Mouse (Mus musculus): Measurements from ENCODE around the gene Mtch1.
"Not testable (repeated sequence)": the region's sequence is repeated elsewhere in the genome, so short reads cannot be mapped to it uniquely, and the experiment has no call there.

Gene Mtch1

DNA sequence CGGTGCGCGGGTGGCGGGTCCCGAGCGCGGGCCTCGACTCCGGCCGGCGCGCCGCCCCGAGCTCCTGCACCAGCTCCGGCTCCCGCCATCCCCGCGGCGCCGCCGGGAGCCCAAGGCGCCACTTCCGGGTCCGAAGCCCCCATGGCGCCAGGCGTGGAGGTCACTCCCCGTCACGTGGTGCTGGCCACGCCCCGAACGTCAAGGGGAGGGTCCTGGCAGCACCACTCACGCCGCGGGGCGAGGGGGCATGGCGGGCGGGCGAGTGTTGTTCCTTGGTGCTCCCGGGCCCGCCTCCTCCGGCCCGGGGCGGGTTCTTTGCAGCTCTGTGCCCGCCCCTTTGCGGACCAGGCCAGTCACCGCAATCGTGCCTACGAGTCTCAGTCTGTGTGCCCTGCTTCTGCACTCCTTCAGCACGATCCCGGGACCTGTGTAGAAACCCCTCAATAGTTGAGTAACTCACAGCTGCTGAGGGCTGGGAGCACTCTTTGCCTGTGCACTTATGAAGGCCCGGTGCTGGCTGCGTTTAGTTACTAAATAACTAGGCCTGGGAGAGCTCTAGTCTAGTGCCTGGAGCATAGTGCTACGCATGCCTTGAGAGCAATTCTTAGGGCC is at the start of gene Mtch1:
Mtch1 (minus strand) TSS at position 290 of the 612 bp plus-strand sequence.
- DNase-seq (ENCODE audit: low spot score in 2 of 2): peak; percentile 99

DNA sequence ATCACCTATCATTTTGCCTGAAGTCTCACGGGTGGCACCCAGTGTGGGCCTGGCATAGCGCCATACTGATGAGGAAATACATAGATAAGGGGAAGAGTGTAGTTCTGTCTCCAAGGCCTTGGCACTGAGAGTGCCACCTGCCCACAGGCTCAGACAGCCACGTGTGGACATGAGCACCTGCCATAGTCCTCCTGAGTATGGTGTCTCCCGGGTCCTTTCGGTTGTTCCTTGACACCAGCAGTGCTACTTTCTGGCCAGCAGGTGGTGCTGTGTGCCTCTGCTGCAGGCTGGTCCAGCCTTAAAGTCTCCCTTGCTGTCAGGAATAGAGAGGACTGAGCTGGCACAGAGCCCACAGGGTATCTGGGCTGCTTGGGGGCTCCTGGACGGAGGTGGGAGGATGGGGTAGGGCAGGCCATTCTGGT is 49.1 kb upstream of the Mtch1 start:
- peak; percentile 83 to 93 for DNase-seq (ENCODE audit: low spot score in 2 of 2)

DNA sequence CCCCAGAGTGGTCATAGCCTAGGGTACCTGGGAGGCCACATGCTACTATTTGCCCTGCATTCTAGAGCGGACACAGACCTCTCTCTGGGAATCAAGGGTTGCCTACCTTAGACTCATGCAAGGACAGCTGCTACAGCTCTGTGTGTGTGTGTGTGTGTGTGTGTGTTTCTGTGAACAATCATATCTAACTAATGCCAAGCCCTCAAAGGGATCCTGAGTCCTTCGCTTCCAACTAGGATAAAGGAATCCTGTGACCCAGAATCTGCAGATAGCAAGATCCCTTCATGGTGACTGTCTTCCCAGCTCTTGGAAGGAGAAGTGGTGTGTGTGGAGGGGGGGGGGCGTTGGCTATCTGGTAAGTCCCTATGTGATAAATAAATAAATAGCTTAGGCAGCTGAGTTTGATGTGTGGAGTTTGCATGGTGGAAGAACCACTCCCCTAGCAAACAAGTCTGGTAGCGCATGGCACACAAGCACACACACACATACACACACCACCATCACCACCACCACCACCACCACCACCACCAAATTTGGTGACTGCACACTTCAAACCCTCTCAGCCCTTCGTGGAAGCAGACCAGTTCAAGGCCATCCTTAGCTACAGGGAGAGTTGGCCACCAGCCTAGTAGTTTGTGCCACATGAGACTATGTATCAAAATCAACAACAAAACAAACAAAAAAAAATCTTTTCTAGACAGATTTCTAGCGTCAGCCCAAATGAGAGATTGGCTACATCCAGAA is 48.5 kb upstream of the Mtch1 start:
- no peak for DNase-seq (ENCODE audit: low spot score in 2 of 2)

DNA sequence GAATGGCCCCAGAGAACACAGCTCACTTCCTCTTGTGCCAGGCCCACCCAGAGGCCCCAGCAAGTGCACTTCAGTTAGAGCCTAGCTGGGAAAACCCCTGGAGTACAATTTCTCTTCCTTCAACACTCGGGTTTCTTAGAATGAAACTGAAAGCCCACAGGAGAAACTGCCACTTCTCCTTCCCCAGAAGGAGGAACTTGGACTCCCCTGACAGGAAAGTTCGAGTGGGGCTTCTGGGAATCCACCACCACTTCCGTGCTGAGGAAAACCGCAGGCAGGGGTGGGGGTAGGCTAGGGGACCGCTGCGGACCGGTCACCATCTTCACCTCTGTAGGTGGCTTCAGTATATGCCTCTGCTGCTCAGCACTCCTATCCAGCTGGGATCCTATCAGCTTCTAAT is 47.6 kb upstream of the Mtch1 start:
- DNase-seq (ENCODE audit: low spot score in 2 of 2): peak; percentile 63 to 79

DNA sequence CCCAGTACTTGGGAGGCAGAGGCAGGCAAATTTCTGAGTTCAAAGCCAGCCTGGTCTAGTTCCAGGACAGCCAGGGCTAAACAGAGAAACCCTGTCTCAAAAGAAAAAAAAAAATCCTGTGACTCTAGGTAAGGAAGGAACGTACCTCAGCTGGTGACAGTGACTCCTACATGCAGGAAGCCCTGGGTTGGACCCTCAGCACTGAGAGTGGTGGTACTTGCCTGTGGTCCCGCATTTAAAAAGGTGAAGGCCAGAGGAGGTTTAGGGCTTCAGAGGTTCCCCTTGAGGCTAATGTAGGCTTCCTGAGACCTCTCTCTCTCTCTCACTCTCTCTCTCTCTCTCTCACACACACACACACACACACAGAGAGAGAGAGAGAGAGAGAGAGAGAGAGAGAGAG is 47.0 kb upstream of the Mtch1 start:
- DNase-seq (ENCODE audit: low spot score in 2 of 2): not testable (repeated sequence)

DNA sequence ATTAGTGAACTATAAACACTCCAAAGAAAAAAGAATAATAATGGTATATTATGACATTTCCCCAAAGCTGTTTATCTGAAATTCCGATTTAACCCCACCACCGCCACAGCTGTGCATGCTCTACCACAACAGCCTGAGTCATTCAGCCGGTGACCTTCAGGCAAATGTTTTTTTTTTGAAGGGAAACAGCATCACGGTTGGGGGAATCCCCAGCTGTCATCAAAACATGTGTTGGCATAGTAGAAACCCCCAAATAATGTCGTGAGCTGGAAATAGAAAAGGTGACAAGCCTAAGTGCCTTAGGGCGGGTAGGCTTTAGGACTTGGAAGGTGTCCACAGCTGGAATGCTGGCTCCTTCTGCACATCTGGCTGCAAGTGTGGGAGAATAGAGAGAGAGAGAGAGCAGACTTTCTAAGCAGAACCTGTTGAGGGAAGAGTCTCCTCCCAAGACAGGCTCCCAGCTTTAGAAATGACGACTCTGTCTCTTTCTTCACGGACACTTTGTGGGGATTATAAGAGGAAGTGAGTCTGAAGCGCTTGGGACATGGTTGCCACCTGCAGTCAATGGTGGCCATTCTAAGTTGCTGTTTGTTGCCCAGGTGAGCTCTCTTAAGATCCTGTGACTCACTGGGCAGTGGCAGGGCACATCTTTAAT is 46.5 kb upstream of the Mtch1 start:
- DNase-seq (ENCODE audit: low spot score in 2 of 2): peak in 1 of 2 experiments; percentile 52

DNA sequence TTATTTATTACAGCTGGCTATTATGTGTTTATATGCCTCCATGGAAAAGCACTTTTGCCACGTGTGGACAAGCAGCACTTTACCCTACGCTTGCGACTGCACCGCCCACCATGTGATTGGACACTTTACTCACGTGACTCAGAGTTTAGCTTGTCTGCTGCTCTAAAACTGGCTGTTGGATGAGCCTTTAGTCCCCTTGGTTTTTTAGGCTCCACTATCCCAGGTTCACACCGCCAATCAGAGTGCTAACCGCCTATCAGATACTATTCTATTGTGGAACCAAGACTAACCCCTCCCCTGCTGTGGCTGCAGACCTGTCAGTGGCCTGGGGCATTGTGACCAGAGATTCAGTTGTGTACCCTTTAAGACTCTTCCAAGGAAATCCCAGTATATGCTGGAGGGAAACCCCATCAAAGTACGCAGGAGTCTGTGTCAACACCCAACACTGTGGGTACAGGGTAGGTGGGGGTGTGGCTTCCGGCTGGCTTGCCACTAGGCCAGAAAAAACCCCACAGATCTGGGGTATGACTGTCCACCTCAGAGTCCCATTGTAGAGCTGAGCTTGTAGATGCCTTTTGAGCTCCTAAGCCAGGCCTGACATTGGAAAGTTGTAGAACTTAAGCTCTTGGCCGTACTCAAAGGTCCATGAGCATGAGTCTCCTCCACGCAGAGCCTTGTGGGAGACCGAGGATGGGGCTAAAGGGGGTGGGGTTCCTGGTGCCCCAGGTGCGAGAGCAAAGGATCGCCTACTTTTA is 45.8 kb upstream of the Mtch1 start:
- peak in 1 of 2 experiments; percentile 44 for DNase-seq (ENCODE audit: low spot score in 2 of 2)

DNA sequence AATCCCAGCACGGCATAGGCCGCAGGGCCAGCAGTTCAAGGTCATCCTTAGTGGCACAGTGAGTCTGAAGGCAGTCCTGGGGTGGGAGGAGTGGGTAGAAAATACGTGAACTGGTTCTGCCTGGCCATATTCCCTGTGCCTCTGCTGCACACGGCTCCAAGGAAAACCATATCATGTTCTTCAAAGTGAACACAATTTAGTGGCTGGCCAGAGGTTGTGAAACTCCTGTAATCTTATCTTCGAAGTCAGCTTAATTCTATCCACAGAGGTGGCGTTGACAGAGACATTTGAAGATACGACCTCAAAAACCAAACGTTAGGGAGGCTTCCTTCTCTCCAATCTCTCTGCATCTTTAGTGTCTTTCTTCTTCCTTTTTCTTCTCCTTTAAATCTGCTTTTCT is 43.5 kb upstream of the Mtch1 start:
- DNase-seq (ENCODE audit: low spot score in 2 of 2): no peak

DNA sequence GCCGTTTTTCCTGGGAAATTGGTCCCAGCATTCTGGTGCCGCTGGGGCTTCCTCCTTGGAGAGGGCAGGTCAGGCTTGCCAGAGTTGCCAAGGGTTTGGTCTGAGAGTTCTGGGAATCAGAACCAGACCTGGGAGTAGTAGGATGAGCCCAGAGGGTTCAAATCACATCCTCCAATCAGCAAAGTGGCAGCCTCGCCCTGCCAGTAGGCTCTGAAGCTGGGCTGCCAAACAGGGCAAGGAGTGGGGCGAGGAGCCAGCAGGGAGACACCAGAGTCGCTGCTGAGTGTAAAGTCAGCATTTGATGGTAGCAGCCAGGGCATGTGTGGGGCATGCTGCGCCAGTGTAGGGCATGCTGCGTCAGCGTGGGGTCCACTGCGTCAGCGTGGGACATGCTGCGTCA is 41.2 kb upstream of the Mtch1 start:
- no peak for DNase-seq (ENCODE audit: low spot score in 2 of 2)

DNA sequence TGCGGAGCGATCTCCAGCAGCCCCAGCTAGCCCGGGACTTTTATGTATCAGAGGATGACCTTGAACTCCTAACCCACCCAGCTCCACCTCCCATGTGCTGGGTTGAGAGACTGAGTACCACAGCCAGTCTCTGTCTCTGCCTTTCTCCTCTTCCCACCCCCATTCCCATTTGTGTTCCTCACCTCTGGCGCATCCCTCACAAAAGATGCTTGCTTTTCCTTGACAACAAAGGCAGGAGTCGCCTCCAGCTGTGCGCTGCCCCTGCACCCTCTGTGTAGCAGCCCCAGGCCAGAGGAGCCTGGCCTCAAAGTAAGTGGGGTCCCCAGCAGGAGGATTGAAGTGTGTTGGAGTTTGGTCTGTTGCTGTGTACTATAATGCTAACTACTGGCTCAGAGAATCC is 38.0 kb upstream of the Mtch1 start:
- DNase-seq (ENCODE audit: low spot score in 2 of 2): no peak

DNA sequence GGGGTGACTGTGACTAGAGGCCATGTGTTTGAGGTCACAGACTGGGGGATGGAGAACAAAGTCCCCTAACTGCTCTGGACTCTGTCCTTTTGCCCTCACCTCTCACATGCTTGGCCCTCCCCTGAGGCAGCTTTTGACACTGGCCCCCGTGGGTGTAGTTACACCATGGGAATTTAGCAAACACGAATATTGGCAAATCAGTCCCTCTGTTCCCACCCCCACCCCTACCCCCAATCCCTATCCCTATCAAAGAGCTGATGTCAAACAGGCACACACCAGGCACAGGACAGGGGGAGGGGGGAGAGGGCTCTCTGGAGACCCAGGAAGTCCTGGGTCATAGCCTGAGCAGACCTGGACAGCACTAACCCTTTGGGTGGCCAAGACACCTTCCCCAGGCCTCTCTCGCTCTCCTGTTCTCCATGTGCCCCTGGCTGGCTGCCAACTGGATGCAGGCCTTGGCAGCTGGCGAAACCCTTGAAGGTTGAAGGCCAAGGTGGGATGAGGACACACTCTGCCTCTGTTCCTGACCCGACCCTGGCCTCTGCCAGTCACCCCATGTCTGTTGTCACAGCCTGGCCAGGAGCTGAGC is 37.2 kb upstream of the Mtch1 start:
- DNase-seq (ENCODE audit: low spot score in 2 of 2): no peak

DNA sequence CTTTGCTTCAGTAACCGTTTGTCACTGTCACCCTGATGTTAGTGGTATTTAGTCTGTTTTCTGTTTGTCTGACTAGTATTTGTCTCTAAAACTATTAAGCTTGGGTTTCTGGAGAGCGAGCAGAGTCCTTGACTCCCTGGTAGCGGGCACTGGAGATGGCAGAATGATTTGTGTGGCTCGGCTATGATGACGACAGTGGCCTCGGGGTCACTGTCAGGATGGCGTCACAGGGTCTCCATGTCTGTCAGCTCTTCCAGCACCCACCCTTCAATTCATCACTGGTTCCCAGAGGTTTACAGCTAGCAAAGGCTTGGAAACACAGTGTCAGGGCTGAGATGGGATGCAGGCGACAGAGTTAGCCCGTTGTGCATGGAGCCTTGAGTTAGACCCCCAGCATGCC is 36.2 kb upstream of the Mtch1 start:
- no peak for DNase-seq (ENCODE audit: low spot score in 2 of 2)

DNA sequence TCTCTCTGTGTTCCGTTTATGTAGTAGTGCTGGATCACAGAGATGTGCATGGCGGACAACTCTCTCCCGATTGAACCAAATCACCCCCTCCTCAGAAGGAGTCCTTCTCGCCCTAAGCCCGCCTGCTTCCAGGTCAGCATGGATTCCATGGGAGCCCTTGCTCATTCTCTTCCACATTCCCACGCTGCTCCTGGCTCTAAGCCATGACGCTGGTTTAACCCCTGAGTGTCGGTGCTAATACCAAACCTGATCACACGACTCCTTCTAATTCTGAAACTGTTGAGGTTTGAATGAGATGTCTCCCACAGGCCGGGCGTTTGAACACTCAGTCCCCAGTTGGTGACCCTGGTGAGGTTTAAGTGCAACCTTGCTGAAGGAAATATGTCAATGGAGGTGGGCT is 34.7 kb upstream of the Mtch1 start:
- DNase-seq (ENCODE audit: low spot score in 2 of 2): no peak

DNA sequence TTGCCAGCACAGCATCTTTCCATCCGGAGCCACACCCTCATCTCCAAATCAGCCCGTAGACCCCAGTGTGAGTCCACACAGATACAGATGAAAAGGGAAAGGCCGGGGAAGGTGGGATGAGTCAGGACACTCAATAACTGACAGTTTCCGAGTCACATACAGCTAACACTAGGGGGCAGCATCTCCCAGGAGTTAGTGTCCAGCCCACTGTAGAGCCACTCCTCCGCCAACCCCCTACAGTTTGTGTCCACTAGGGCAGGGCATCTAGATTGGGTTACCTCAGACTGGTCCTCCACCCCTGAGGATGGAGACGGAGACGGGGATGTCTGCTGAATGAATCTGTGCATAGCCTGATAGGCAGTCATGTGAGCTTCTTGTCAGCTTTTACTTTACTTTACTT is 33.7 kb upstream of the Mtch1 start:
- peak; percentile 76 to 89 for DNase-seq (ENCODE audit: low spot score in 2 of 2)

DNA sequence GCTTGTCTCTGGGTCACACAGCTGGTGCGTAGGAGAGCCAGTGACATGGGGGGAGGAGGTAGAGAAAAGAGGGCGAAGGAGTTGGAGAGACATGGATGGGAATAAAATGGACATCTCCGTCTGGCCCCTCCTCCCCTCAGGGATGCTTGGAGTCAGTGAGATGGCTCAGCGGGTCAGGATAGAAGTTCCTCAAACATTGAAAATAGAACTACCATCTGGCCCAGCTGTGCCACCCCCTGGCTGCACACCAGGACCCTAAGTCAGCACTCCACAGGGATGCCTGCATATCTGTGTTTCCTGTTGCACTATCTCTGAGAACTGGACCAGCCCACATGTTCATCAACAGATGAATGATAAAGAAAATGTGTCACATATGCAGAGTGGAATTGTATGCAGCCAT is 32.5 kb upstream of the Mtch1 start:
- no peak for DNase-seq (ENCODE audit: low spot score in 2 of 2)

DNA sequence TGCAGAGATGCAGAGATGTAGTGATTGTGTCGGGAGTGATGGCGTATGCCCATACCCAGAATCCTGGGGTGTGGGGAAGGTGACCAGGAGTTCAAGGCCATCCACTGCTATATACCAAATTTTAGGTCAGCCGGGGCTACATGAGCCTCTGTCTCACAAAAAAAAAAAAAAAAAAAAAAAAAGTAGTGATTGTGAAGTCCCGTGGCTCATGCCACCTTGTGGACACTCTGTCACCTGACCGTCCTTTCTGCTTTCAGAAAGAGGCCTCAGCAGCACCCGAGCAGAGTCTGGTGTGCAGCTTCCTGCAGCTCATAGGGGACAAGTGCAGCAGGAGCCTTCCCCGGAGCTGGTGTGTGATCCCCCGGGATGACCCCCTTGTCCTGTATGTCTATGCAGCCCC is 30.3 kb upstream of the Mtch1 start:
- DNase-seq (ENCODE audit: low spot score in 2 of 2): no peak

DNA sequence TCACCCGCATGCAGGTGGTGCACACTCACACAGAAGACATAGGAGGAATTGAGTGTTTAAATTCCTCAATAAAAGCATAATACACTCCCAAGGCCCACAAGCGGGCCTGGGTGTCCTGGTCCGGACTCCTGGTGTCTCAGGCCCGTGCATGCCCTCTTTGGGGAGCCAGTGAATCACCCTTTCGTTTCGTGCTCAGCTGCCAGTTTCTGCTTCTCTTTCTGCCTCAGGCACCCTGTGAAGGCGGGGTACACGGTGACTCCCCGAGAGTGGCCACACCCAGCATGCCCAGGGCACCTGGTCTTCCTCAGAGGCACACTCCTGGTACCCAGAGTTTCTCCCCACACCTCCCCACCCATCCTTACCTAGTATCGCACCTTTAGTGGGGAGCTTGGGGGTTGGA is 28.1 kb upstream of the Mtch1 start:
- DNase-seq (ENCODE audit: low spot score in 2 of 2): no peak

DNA sequence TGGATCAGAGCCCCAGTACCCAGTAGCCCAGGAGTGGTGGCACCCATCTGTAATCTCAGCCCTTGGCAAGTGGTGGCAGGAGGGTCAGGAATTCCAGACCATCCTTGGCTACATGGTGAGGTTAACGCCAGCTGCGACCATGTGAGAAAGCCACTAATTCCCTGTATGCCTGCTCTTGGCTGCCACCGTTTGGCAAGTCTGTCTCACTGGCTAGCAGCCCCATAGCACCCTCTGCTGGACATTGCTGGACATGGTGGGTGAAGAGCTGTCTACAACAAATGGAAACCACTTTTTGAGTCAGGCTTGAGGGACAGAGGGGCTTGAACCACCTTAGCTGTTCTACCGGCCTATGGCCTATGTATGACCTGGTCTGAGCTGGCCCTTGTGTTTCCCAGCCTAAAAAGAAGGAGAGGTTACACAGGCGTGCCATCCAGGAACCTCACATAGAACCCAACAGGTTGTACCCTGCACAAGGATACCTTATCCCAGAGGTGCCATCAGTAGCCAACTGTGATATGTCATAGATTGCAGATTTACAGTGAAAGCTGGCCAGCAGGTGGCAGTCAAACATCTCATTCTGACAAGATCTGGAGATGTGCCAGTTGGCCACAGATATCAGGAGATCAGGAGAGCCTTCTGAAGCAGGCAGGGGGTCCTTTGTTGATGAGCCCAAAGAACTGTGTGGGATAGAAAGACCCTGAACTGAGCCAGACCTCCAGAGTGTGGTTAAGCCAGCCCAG is 23.4 kb upstream of the Mtch1 start:
- peak; percentile 90 to 96 for DNase-seq (ENCODE audit: low spot score in 2 of 2)

DNA sequence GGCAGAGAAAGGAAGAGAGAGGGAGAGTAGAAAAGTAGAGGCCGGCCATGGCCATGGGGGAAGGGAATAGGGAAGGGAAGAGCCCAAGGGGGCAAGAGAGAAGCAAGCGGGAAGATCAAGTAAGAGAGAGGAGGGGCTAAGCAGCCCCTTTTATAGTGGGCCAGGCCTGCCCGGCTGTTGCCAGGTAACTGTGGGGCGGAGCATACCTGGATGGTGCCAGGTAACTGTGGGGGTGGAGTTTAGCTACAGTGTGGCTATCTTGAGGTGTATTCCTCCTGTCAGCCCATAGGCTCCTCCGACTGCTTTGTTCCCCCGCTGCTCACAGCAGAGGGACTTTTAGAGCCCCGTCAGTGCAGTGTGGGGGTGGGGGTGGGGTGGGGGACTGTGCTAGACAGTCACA is 21.0 kb upstream of the Mtch1 start:
- no peak for DNase-seq (ENCODE audit: low spot score in 2 of 2)

DNA sequence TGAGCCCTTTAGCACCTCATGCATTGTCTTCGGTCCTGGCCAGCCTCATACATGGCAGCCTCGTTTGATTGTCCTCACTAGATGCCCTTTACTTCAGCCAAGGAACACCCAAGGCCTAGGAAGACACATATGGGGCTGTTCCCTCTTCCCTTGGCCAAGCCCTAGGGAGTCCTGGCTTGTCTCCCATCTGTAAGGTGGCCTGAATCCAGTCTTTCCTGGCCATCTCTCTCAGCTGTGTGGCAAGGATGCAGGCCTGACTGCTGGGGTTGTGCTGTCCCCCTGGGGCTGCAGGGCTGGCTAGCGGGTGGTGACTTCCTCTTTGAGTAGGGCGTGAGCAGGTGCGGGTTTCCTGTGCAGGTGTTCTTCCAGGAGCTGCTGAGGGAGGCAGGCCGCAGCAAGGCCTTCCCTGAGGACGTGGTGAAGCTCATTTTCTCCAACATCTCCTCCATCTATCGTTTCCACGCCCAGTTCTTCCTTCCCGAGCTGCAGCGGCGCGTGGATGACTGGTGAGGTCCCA is 17.4 kb upstream of the Mtch1 start:
- DNase-seq (ENCODE audit: low spot score in 2 of 2): no peak

DNA sequence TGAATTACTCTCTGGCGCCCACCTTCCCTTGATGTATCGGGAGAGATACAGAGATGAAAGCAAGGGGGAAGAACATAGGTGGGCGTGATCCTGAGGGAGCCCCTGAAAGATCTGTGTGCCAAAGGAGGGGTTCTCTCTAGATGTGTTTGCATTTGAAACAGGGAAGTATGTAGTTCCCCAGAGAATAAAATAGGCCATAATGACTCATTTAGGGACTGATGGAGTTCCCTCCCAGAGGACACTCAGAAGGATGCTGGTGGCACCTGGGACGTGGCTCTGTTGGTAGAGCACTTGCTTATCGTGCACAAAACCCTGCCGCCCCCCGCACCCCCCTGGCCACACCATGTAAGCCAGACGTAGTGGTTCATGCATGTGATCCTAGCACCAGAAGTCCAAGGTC is 15.4 kb upstream of the Mtch1 start:
- DNase-seq (ENCODE audit: low spot score in 2 of 2): no peak
